Mouse (Mus musculus) neural tube, embryonic 12.5 days (tissue): ENCODE measurements at regions not wholly inside any gene's neighbourhood (a gene's known extent, or its start where the extent isn't known, plus 50 kb on each side); places are given as distances from the start of the nearest gene placed in this dataset.

ENCODE experiments used
- ATAC-seq: fragments of 200-750 bp; cut with Nextera tagmentation; 2 replicates; pipeline ENCODE4 v1.8.0; 2017; ENCODE audit warnings: low read depth, mild to moderate bottlenecking, moderate TSS enrichment, moderate library complexity; ENCODE audit not compliant: low FRiP score
- H3K27ac ChIP-seq: fragments of 300-500 bp; sonication (generic); 2 replicates; pipeline ENCODE4 v1.5.1; 2016
- H3K27me3 ChIP-seq: fragments of 300-500 bp; sonication (generic); replicated peaks from 2 replicates; pipeline ENCODE4 v1.6.1; 2016; ENCODE audit warnings: mild to moderate bottlenecking
- H3K36me3 ChIP-seq: fragments of 300-500 bp; sonication (generic); 2 replicates; pipeline ENCODE4 v1.6.1; 2016; ENCODE audit warnings: mild to moderate bottlenecking
- H3K4me1 ChIP-seq: fragments of 300-500 bp; sonication (generic); 2 replicates; pipeline ENCODE4 v1.6.1; 2016
- H3K4me2 ChIP-seq: fragments of 300-500 bp; sonication (generic); replicated peaks from 2 replicates; pipeline ENCODE4 v1.6.1; 2016; ENCODE audit warnings: mild to moderate bottlenecking
- H3K4me3 ChIP-seq: fragments of 300-500 bp; sonication (generic); 2 replicates; pipeline ENCODE4 v1.5.1; 2016
- H3K9ac ChIP-seq: fragments of 300-500 bp; sonication (generic); 2 replicates; pipeline ENCODE4 v1.6.1; 2016; ENCODE audit warnings: mild to moderate bottlenecking
- H3K9me3 ChIP-seq: fragments of 300-500 bp; sonication (generic); 2 replicates; pipeline ENCODE4 v1.6.1; 2016; ENCODE audit warnings: mild to moderate bottlenecking
- WGBS: fragments of 180-500 bp; shearing (Covaris S2); methylation state at CpG from one replicate; pipeline ENCODE4 v1.1.7; 2016; 5-methylcytosine and 5-hydroxymethylcytosine counted together

DNA sequence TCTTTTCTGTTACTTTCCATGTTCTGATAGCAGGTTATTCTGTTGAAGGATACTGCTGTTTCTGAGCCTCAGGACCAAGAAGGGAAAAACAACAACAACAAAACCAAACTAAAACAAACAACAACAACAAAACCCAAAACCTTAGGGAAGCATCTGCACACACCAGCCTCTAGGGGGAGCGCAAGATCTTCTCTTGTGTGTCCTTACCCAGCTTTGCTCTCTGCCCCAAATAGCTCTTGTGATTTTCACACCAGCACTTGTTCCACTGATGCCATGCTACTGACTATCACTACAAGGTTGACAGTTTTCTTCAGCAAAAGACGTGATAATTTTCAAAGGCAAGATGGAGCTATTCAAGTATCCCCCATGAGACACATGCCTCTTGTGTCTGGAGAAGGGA is 59.8 kb upstream of the Nrg3 start:
- ATAC-seq: peak; percentile 70; the same call in 1 of the 2 replicates

More for the DNA sequence above, 59.8 kb upstream of the Nrg3 start:
- Histone ChIP-seq H3K4me1 (no peaks in the 10 kb centered on the region), H3K27me3 (no peaks in the 10 kb centered on the region), H3K9me3 (no peaks in the 10 kb centered on the region), H3K4me2 (no peak overlapping the region), H3K27ac (no peak overlapping the region), H3K36me3 (no peaks in the 10 kb centered on the region), H3K9ac (no peak overlapping the region), H3K4me3 (no peak overlapping the region)
- 17% methylated on average over 2 of the region's 2 CpGs for WGBS
